Mouse (Mus musculus) erythroblast, adult 5-6 weeks (primary cell): Measurements from ENCODE around the gene Mrpl16. TPM values are rescaled to one million over a fixed set of nuclear protein-coding genes. Genes with fewer than 3 reads are reported as not detected.

Experiments used
- ATAC-seq: replicated peaks from 2 replicates; pipeline ENCODE4 v1.8.0; 2016; ENCODE audit warnings: moderate number of reproducible peaks, mild to moderate bottlenecking, moderate TSS enrichment, inconsistent platforms; ENCODE audit not compliant: poor library complexity, low FRiP score, severe bottlenecking
- total RNA-seq, 2 experiments: library from RNA; stranded (forward) in 1 of 2; stranded (reverse) in 1 of 2; fragments of 150-400 nt in 1 of 2; fragments of 200-764, 138-1000 nt in 1 of 2; gene quantifications; 2 replicates each; pipeline versions ENCODE4 v1.2.3 to v1.2.4; 2015 to 2017; ENCODE audit warnings: low replicate concordance in 2 of 2

Gene Mrpl16
- total RNA-seq (2015; ENCODE audit: low replicate concordance), result 14.6 and 29.5 TPM in 2 replicates
- total RNA-seq (2017; ENCODE audit: low replicate concordance), result 4.2 and 15.3 TPM in 2 replicates

DNA sequence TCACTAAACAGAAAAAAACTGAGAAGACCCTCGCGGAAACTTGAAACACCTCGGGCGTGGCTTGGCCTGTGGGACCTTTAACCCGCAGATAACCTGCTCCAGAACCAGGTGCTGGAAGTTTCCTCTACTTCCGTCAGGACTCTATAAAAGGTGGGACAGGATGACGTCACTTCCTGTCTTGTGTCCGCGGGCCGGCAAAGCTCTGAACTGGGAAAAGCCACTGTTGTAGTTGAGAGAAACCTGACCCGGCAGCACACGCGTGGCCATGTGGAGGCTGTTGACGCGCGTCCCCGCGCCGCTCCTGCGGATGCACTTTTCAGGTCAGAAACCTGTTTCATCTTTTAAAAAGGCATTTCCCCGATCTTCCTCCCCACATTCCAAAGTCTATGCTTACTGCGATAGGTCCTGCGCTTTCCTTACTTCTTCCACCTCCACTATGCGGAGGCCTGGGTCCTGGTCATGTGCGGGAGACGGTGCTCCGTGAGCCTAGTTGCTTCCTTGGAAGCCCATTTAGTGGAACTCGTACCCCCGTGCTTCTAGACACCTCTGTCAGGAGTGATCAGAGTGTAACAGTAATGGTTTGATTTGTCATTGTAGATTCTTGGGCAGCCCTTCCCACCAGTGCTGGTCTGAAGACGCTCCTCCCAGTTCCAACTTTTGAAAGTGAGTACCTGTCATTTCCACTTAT lies at the start of gene Mrpl16:
Gene Mrpl16 (plus strand): TSS at position 187 of the 688 bp plus-strand sequence.
- ATAC-seq, result peak; percentile 97

DNA sequence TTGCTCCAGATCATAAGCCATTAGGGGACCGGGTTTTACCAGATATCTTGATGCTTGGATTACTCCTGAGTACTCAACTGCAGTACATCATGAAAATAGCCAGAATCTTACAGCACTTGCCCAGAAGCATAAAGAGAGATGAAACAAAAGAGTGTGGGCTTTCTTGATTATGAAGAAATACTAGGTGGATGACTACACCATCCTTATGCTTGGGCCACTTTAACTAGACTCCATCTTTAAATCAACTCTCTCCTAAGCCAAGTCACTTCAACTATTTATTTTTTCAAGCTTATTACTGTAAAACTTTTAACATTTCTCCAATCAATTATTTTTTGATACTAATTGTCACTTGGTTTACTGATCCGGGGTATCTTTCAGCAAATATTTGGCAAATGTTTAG lies 46.3 kb upstream of the Mrpl16 start:
- no peak for ATAC-seq

DNA sequence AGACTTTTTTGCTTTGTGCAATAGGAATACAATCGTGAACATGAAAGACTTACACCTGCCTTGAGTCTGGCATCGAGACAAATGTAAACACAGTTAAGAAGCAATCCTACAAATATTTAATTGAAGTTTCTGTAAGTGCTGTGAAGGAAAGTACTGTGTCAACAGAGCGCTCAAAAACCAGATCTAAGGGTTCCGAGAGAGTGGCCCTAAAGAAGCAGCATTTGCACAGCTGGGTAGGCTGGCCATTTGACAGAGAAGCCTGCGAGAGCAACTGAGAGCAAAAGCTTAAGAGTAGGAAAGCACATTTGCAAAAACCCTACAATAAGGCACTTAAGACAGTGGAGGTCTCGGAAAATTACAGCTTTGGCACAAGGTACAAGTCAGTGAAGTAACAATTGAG lies 45.9 kb upstream of the Mrpl16 start:
- no peak for ATAC-seq

DNA sequence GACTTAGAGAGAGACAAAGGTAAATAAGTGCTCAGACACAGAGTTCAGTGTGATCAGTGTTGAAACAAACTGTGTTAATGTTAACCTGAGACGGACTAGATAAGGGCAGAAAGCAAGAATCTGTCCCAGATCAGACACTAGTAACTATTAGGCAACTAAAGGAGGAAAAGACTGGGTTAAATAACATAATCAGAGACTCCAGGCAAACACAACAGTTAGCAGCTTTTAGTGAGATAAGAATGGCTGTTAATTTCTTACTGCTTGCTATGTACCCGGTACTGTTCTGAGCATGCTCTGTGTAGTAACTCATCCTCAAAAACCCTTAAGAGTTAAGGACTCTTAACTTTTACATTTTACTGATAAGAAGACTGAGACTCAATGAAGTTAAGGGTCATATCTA lies 44.3 kb upstream of the Mrpl16 start:
- no peak for ATAC-seq

DNA sequence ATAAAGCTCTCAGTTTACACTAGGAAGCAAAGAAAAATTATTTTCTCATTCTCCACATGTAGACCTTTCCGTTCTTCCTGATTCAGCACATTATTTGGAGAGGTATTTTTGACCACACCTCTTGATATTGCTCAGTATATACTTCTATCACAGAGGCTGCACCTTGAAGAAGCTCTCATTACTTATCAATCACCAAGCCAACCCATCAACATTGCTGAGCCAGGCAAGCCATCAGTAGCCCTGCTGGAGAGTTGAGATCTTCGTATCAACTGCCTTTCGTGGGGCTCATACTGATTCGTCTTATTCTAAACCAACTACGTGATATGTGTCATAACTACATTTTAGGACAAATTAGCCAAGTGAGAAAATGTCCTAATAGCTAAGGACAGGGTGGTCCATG lies 42.9 kb upstream of the Mrpl16 start:
- ATAC-seq, result peak; percentile 57; the same call in 1 of the 2 replicates

DNA sequence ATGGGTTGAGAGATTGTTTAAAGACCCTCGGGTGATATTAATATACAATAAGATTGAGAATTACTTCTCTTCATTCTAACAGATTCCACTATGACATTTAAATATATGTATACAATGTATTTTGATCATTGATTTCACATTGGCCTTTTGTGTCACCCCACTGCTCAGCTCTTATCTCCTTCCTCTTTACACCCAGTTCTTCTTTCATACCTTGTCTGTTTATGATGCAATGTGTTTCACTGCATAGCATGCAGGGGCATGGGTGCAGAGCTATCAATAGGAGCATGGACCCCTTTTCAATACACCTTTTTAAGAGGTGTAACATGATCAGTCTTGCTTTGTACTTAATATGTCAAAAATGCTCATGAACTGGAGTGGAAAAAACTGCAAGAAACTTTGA lies 39.9 kb upstream of the Mrpl16 start:
- ATAC-seq, result no peak

DNA sequence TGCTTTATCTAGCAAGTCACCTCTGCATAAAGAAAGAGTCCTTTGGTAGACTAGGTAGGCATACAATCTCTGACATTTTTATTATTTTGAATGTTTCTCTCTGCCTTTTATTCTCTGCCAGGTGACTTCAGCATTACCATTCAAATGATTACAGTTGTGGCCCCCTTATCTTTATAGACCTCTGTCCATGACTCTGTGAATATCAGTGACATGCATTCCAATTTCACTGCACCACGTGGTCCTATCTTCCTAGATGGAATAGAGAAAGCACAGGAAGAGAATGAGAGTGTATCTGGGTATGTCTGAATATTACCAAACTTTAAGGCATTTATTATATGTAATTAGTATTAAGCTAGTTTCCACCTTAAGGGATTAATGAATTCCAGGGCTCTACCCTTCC lies 33.7 kb upstream of the Mrpl16 start:
- ATAC-seq, result no peak

DNA sequence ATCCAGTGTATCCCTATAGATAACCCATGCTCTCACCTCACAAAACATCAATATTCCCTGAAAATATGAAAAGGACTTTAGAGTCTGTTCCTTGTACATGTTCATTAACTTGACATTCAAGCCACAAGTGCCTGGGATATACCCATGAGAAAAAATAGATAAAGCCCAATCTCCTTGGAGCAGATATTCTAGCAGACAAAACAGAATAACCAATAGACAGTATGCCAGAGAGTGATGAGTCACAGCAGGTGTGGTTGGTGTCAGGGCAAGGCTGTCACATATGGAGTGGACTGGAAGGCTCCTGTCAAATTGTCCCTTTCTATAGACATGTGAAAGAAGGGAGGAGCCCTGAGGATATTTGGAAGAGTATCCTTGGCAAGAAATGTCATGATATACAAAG lies 24.5 kb upstream of the Mrpl16 start:
- ATAC-seq, result 0 out of 2 replicates have a peak, but pooled peaks have one; percentile 46

DNA sequence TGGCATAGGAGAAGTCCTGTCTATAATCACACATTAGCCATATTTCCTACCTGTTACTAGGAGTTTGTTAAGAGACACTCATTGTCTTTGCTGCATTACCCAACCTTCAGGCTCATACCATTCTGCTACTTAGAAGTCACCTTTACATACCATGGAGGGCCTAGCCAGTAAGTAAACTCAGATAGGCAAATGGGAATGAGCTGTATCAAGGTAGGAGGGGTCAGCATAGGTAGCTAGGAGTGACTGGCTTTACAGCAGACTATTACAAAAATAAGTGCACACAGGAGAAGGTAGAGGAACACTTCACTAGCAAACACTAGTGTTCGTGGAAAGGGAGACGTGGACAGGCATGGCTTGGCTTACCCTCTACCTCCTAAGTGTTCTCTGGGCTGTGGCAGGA lies 22.9 kb upstream of the Mrpl16 start, which contains the start of gene Gif:
Gene Gif (plus strand): TSS at position 257 of the 400 bp plus-strand sequence.
- ATAC-seq, result no peak

DNA sequence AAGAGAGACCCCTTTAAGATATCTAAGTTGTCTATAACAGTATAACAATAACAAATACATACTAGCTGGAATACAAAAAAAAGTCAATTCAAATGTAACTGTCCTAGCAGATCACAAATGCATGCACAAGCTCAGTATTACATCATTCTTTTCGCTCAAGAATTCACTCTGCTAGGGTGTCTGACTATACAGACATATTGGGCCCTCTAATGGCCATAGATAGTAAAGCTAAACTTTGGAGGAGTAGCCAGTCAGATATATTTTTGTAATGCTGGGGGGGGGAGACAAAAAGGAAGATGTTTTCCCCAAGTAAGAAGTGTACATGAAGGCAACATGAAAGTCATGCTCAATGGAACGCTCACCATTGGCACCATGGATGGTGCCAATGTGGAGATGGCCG lies 5.1 kb upstream of the Mrpl16 start:
- no peak for ATAC-seq

DNA sequence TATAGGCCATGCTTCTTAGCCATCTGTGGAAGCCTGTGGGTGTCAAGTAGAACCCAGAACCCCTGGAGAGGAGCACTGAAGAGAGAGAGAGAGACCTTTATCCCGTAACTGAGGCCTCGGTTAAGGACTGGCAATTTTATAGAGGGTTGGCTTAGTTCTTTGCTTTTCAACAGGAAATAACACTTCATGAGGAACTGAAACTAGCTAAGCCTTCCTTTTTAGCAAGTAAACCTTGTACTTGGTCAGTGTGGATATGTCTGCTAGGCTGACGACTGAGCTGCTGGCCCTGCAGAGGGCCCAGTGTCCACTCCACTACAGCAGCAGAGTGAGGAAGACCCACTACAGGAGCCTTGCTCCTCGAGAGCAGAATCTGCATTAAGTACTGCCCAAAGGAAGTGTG lies 3.8 kb upstream of the Mrpl16 start:
- no peak for ATAC-seq

DNA sequence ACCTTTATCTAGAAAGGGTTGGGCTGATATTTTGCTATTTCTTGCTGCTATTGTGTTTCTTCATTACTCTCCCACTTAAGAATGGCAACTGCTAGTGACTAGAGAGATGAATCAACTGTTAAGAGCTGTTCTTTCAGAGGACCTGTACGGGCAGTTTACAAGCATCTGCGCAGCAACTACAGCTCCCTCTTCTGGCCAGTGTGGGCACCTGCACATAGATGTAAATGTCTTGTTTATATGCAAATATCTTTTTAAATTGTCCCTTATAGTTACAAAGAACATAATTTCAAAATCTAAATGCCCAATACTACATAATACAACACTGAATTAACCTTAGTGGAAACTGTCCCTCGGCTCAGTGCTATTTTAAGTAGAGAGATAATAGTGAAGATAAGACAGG lies 2.0 kb upstream of the Mrpl16 start:
- ATAC-seq, result no peak

DNA sequence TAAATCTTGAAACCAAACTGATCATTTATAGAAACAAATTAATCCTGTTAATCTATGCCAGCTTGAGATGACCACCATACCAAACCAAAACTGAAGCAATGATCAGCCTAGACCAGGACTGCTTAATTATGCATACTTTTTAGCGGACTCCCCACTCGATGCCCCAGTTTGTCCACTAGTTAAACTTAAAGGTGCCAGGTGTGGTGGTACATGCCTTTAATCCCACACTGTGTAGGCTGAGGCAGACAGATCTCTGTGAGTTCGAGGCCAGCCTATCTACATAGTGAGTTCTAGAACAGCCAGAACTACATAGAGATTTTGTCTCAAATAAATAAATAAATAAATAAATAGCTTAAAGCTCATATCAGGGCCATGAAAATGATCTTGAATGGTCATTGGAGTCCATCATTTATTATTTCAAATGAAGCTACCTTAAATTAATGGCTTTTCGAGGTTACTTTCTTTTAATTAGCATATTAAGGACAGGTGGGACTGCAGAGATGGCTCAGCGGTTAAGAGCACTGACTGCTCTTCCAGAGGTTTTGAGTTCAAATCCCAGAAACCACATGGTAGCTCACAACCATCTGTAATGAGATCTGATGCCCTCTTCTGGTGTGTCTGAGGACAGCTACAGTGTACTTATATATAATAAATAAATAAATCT lies 802 bp upstream of the Mrpl16 start:
- ATAC-seq, result no peak

DNA sequence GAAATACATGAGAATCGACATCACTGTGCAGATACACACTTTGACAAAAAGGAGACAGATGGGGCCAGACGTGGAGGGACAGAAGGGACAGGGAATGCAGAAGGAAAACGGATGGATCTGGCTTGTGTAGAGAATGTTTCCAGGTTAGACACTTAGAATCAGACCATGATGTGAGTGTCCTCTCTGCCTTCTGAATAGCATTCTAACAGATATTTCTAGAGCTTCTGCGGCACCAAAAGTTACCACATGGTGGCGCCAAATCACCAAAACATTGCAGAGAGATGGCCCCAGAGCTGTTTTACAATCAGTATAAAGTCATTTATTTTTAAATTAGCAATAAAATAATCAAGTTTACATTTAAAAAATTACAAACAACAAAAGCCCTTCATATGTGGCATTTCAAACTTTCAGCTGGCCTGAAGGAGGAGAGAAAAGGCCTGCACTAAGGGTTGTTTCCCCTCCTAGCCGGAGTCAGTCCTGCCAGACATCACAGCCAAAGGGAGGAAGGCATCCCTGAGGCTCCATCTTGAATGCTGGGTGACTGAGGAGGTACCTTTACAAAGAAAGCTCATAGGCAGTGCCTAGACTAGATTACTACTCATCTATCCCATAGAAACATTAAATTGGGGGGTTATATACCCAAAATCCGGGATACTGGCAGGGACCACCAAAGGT lies 7.1 kb downstream of the Mrpl16 start:
- ATAC-seq, result peak; percentile 86

DNA sequence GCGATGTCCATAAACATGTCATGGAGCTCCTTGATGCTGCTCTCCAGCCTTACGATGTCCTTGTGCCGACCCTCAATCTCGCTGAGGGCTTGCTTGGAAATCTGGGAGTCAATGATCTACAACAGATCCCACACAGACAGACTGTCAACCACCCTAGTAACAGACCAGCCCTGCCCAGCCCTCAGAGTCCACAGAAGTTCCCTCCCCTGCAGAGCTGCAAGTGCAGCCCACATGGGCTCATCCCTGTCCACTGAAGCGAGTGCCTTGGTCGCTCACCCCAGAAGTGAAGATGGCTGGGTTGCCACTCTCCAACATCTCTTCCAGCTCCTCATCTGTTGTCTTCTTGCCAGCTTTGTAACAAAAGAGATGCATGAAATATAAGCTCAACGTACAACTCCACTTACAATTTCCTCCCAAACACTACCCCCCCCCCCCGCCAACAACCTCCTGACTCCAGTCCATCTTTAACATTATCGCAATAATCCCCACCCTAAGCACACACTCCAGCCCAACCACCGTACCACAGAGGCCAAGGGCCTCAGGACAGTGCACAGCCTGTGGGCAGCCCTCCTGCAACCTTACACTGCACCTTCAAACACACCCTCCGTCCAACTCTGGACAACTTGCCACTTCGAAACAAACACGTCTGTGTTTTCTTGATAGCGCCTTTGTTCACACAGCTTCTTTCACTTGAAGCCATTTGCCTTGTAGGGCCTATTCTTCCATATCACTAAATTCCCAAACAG lies 15.4 kb downstream of the Mrpl16 start:
- no peak for ATAC-seq

DNA sequence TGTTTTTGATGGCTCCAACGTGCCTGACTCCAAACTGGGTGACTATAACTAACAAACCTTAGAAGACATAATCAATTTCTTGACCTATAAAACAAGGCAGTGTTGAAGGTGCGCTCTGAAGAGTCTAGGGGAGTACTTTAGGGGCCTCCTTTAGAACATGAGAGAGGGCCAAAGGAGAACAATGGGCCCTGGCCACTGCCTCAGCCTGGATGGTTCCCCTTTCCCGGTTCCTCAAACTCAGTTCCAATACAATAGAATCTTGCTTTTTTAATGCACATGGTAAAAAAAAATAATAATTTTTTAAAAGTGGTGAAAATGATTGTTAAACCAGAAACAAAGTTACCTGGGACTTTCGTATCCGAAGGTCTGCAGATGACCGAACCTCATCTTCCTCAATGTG lies 17.6 kb downstream of the Mrpl16 start:
- ATAC-seq, result no peak

DNA sequence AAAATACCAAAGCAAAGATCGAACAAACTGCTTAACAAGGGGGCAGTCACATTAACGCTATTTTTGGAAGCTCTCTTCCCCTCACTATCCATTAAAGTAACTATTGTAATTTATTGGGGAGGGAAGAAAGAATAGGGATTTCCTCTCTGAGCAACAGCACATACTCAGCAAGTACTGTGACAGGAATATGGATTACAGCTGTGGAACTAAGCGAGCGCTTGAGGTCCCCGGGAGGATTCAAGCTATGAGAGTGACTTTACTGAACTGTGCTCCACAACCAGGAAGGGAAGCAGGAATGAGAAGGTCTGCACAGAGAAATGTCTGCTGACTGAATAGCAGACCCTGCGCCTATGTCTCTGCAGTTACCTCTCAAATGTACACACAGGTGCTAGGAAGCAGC lies 18.7 kb downstream of the Mrpl16 start:
- ATAC-seq, result no peak

DNA sequence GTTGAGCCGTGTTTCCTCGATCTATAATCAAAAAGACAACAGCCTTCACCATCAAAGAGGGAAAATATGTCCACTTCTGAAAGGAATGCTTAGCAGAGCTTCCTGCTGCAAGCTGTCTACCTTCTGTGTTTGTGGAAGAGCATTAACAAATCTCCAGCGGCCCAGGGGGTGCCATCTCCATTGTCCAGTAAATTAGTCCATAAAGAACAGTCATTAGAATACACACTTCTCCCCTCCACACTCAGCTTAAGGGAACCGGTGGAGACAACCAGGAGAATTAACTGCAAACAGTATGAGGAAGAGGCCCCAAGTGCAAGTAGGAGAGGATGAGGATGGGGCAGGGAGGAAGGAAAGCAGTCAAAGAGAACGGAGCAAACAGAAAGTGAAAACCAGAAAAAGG lies 21.6 kb downstream of the Mrpl16 start:
- ATAC-seq, result no peak

DNA sequence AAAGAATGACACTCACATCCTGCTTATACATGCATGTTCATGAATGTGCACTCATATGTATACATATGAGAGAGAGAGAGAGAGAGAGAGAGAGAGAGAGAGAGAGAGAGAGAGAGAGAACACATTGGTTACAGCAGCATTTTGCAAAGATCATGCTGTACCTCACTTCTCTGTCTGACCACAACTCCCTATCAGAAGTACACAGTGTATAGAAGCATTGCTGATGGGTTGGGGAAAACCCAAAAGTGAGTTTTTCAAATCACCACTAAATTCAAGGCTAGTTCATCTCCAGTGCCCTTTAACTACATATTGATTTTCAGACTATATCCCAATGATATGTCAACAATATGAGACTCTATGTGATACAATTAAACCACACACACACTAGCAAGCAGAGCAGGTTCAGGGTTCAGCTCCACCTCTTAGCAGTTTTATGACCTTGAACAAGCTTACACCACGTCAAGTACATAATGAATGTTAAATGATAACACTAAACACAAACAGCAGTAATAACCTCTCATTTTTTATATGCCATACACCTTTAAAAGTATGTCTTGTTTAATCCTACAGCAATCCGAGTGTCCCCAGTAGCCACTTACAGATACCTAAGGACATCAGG lies 23.7 kb downstream of the Mrpl16 start:
- no peak for ATAC-seq

DNA sequence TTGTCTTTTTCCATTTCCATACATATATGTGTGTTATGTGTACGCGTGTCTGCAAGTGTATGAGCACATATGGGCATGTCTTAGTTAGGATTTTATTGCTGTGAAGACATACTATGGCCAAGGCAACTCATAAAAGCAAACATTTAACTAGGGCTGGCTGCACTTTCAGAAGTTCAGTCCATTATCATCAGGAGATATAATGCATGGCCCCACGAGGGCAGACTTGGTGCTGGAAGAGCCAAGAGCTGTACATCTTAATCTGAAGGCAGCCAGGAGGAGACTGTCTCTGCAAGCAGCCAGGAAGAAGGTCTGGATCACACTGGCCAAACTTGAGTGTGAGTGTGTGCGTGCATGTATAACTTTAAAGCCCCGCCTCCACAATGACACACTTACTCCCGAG lies 24.3 kb downstream of the Mrpl16 start:
- ATAC-seq, result no peak
